In genomic region chr17:49489098-49489497, GRCm38 (mm10) we compare ENCODE assay signal across 13 mouse cellular contexts.
DNase-seq lines count a peak whose midpoint lies in the region; ATAC-seq lines count a peak whose summit lies in the region.
"Had no signal": no experiment of that assay in that cellular context is flagged by ENCODE, and none has a peak within 500 bp of the region (broad histone marks: within the 10 kb centered on the region; RNA-seq: fewer than 3 reads in every experiment).

No protein-coding gene starts in this region.

- H3K9ac ChIP-seq in heart, embryonic 12.5 days, result no peak overlapping the region
- H3K9ac ChIP-seq: limb, embryonic 12.5 days; lung, embryonic 14.5 days had no signal

- no peaks in the 10 kb centered on the region for H3K27me3 ChIP-seq in heart, embryonic 12.5 days (replicated peaks)
- H3K27me3 ChIP-seq: limb, embryonic 12.5 days had no signal

- H3K27ac ChIP-seq in heart, embryonic 12.5 days (ENCODE audit: poor library complexity, severe bottlenecking), result peak overlapping the region; percentile 82
- H3K27ac ChIP-seq: kidney, postnatal 0 days; limb, embryonic 12.5 days; stomach, postnatal 0 days had no signal

- H3K9me3 ChIP-seq in heart, embryonic 12.5 days (replicated peaks), result 0 out of 2 replicates have a peak, but pooled peaks cover 3% of the 10 kb centered on the region
- H3K9me3 ChIP-seq: limb, embryonic 12.5 days had no signal

- no peak overlapping the region for H3K4me3 ChIP-seq in heart, embryonic 12.5 days
- H3K4me3 ChIP-seq: limb, embryonic 12.5 days had no signal

- H3K36me3 ChIP-seq in heart, embryonic 12.5 days, result peaks cover 20% of the 10 kb centered on the region

- peak; percentile 6 for DNase-seq in retina, adult 2 months (ENCODE audit: low read depth, low spot score)
- DNase-seq in retina, embryonic 14.5 days (ENCODE audit: low spot score), result no peak
- peak; percentile 27 to 47 for DNase-seq in gastrocnemius, adult 8-10 months (ENCODE audit: low spot score in 2 of 2)
- DNase-seq in skeletal muscle tissue, adult 2 months (ENCODE audit: low read depth, low spot score), result peak; percentile 57
- no peak for DNase-seq in frontal cortex, postnatal 10 days (ENCODE audit: low spot score in 2 of 2)
- no peak for DNase-seq in cerebellum, postnatal 36 days
- DNase-seq: adrenal gland, postnatal 14 days; lung, embryonic 14.5 days had no signal

- H3K4me1 ChIP-seq in heart, embryonic 12.5 days (replicated peaks), result peaks cover 24% of the 10 kb centered on the region
- H3K4me1 ChIP-seq: limb, embryonic 12.5 days had no signal

- ATAC-seq in heart, embryonic 12.5 days (ENCODE audit: insufficient number of reproducible peaks, low FRiP score), result no peak
- ATAC-seq: hindbrain, embryonic 16.5 days had no signal

- 13% methylated on average over 5 of the region's 5 CpGs for WGBS in heart, embryonic 12.5 days

- no peak overlapping the region; the same call in 1 of the 2 replicates for H3K4me2 ChIP-seq in heart, embryonic 12.5 days
- H3K4me2 ChIP-seq: limb, embryonic 12.5 days; lung, embryonic 14.5 days had no signal

Comparison
In these comparisons a context has a peak if more than half of its experiments do, and no peak if none do; other contexts are left out.
1. DNase-seq: peak in retina, adult 2 months (single experiment), gastrocnemius, adult 8-10 months (2 of 2) and skeletal muscle tissue, adult 2 months (single experiment); none in retina, embryonic 14.5 days (single experiment), frontal cortex, postnatal 10 days (0 of 2) and cerebellum, postnatal 36 days (0 of 2).